Mouse (Mus musculus): ENCODE data around the gene L3mbtl3. TPM values are rescaled to one million over a fixed set of nuclear protein-coding genes. Genes with fewer than 3 reads are reported as not detected.

L3mbtl3 gene
- polyA plus RNA-seq, 1 experiment = 4.0 TPM

DNA sequence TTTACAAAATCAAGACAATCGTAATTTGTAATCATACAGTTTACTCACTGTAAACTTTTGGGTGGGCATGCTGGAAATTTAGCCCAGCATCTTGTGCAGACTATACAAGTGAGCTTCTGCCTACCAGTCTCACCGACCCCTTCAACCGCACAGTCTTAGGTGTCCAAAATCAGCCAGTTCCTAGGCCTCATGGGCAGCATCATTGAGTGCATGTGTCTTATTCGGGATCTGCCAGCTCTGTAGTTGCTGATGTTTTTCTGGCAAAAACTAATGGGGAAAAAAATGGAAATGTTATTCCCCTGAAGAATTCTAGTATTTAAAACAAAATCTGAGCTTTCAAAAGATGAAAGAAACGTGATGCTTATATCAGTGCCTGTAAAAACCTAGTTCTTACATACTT, 149.5 kb downstream of the L3mbtl3 start:
- Histone ChIP-seq H3ac (ENCODE audit: control insufficient read depth, insufficient read length) (no peak overlapping the region), H3K36me3 (ENCODE audit: control insufficient read depth, insufficient read depth) (no peaks in the 10 kb centered on the region), H3K4me2 (ENCODE audit: low read depth) (no peak overlapping the region), H3K4me3 (no peak overlapping the region), H3K27me3 (ENCODE audit: control insufficient read depth, insufficient read depth, insufficient read length) (no peaks in the 10 kb centered on the region), H3K79me2 (ENCODE audit: control insufficient read depth, insufficient read depth) (no peaks in the 10 kb centered on the region)
- TF ChIP-seq MYOG (IDR thresholded peaks at IDR 0.05; ENCODE audit: control insufficient read depth in 1 of 3, insufficient read depth in 1 of 3, insufficient read length in 2 of 3, low read depth in 2 of 3) (no peak), USF1 (IDR thresholded peaks at IDR 0.05; ENCODE audit: low read depth) (no peak), POLR2A (IDR thresholded peaks at IDR 0.05; ENCODE audit: insufficient read length, low read depth) (no peak), CEBPB (IDR thresholded peaks at IDR 0.05; ENCODE audit: insufficient read depth, poor library complexity, severe bottlenecking) (no peak), POLR2AphosphoS2 (IDR thresholded peaks at IDR 0.05; ENCODE audit: insufficient read length, low read depth) (no peak), TCF12 (IDR thresholded peaks at IDR 0.05; ENCODE audit: insufficient read depth, poor library complexity, severe bottlenecking) (no peak), MAX (IDR thresholded peaks at IDR 0.05; ENCODE audit: low read depth) (no peak), E2F4 (IDR thresholded peaks at IDR 0.05; ENCODE audit: insufficient read depth) (no peak), SRF (IDR thresholded peaks at IDR 0.05; ENCODE audit: control insufficient read depth, insufficient read length, low read depth) (no peak), REST (IDR thresholded peaks at IDR 0.05; ENCODE audit: insufficient read depth, insufficient read length) (no peak), MYOD1 (IDR thresholded peaks at IDR 0.05; ENCODE audit: control insufficient read depth in 1 of 3, insufficient read length in 2 of 3, low read depth in 2 of 3) (no peak)

Other genes with a start within 250 kb of the L3mbtl3 start
- 0.06 TPM for gene Samd3, start 146.3 kb downstream of the L3mbtl3 start, polyA plus RNA-seq (2012; fragmentation: generic; extraction: Trizol)

Measured in myocyte (in vitro differentiated cells).